Mouse (Mus musculus): ENCODE data around the gene Hoxb9.
A peak's percentile ranks its signal among the peaks of the same experiment; 100 is the strongest.

Gene Hoxb9

DNA sequence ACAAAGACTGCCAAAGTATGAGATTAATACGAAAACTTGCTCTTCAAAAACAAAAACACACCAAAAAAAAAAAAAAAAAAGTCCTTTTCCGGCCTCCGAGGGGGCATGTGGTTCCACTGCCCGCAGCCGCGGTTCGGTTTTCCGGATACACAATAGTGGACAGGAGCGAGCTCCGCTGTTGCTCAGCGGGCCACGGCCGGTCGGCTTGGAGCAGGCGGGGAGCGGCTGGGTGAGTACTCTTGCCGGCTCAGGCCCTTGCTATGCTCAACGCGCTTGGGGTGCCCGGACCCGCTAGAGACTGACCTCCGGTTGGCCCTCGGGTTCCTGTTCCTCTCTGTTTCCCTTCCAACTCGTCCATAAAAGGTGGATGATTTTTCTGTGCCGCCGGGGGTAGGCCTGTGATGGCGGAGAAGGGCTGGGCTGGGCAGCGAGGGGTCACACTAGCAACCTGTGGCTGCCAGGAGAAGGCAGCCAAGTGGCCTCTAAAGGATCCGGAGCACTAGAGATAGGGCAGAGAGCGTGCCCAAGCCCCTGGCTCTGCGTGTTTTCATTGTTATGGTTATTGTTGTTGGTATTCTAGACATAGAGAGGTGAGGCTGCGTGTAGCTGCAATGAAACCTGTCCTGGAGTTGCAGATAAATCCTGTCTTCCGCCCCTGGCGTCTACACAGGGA, 43.5 kb downstream of the Hoxb9 start:
- no peak for DNase-seq

DNA sequence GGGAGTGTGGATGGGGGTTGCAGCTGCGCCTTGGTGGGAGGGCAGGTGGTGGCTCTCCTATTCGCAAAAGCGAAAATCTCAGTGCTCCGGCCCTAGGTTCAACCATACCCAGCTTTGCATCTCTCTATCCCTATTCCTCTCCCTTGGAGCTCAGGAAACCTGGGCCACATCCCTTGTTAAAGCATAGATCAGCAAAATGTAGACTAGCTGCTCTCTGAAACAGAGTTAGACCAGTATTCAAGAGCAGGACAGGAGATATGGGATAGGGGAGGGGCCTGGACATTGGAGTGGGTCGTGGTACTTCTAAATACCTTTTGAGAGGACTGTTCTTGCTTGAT, 44.1 kb downstream of the Hoxb9 start:
- no peak for DNase-seq

DNA sequence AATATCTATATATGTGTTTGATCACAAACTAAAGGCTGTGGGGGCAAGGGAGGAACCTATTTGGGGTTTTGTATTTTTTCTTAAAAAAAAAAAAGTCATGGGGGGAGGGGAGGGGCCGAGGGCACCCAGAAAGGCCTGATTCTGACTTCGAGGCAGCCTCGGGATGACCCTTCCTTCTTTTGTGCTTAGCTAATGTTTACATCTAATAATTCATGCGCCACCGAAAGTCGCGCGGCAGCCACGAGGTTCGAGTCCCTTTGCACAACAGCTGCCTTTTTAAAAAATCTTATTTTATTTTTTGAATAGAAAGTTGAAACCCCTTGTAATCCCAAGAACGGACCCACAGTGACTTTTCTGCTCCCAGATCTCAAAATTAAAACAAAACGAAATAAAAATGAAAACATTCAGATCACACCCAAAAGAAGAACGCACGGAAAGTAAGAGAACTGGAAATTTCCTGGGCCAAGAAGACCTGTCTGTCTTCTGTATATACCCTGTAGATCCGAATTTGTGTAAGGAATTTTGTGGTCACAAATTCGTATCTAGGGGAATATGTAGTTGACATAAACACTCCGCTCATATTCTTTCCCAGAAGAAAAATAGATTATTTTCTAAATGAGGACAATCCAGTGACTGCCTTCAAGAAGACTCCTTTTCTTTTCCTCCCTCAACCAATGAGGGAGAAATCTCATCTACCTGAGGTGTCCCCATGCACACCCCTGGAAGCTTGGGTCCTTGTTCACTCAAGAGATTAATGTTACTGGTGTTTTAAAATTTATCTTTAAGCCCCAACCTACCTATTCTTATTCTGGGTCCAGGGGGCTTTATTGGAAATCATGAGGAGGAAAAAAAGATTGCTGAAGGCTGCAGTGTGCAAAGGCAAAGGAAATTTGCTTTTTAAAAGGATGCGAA, 45.7 kb downstream of the Hoxb9 start:
- DNase-seq: peak in 1 of 2 experiments; percentile 57

DNA sequence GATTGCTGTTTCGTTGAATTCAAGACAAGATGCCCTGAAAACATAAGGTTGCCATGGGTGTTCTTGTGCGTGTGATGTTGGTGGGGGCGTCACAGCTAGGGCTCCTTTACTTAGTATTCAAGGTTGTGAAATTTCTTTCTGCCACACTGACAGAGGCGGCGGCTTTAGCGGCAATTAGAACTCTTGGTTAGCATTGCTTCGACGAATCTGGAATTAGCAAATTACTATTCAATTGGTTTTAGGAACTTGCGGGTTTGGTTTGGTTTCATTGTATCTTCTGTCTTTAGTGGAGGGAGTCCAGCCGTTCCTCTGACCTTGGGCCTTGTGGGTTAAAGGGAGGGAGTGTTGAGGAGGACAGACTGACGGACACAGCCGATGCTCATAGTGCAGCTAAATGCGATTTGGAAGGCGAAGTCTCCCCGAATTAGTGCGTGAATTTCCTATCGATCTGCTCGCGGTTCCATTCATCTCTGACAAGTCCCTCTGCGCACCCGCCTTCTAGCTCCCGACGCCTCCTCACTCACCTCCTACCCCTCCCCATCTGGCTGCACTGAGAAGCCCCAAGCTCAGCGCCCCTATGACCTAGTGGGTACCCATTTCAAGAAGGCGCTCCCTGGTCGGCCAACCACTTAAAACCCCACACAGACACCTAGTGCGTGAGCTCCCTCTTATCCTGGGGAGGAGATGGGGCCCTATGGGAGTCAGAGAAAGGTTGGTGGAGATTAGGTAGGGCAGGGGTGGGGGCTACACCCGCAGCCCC, 46.5 kb downstream of the Hoxb9 start, which contains the start of gene Hoxb4:
Hoxb4 (plus strand) TSS at position 660 of the 760 bp plus-strand sequence.
- DNase-seq: peak in 1 of 2 experiments; percentile 42

DNA sequence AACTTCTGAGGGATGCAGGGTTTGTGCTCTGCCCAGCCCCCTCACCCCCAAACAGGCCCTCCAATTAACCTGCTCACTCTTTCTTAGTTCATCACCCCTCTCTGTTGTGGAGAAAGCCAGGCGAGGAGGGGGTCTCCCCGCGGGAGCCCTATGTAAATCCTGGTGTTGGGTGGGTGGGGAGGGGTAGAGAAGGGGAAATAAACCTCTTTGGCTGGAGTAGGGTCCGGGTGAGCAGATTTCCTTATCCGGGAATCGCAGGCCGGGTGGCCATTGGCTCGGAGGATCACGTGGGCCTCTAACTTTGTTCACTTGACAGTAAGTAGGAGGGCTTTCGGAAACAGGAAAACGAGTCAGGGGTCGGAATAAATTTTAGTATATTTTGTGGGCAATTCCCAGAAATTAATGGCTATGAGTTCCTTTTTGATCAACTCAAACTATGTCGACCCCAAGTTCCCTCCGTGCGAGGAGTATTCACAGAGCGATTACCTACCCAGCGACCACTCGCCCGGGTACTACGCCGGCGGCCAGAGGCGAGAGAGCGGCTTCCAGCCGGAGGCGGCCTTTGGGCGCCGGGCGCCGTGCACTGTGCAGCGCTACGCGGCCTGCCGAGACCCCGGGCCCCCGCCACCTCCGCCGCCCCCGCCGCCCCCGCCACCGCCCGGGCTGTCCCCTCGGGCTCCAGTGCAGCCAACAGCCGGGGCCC, 47.3 kb downstream of the Hoxb9 start:
- DNase-seq: peak in 1 of 2 experiments; percentile 36

DNA sequence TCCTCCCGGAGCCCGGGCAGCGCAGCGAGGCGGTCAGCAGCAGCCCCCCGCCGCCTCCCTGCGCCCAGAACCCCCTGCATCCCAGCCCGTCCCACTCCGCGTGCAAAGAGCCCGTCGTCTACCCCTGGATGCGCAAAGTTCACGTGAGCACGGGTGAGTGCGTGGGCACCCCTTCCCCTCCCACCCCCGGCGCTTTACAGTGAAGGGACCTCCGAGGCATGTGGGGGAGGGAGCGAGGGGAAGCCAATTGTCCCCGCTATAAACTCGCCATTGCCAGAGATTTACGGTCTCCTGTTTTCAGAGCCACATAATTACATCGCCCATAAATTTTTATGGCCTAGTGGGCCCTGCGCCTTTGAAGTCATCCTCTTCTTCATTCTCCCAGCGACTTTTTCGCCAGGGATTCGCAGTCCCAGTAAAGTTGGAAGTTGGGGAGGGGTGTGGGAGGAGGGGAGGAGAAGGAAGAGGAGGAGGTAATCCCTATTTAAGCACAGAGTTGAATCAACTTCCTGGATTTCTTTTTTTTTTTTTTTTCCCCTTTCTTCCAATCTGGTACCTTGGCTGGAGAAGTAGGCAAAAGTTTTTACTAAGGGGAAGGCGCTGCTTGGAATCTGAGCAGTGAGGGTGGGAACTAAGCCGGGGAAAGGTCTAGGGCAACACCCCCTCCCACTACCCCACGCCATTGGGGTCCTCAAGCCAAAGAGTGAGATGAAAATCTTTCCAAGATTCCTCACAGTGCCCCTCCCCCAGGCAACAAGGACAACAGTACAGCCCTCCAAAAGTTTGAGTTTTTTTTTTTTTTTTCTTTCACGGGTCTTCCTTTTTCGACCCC, 48.0 kb downstream of the Hoxb9 start:
- DNase-seq: no peak

DNA sequence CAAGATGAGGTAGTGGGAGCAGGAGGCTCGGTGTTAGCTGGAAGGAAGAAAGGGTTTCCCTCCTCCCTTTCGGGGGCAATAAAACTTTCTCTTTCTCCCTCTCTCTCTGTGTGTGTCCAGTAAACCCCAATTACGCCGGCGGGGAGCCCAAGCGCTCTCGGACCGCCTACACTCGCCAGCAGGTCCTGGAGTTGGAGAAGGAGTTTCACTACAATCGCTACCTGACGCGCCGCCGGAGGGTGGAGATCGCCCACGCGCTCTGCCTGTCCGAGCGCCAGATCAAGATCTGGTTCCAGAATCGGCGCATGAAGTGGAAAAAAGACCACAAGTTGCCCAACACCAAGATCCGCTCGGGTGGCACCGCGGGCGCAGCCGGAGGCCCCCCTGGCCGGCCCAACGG, 48.7 kb downstream of the Hoxb9 start:
- no peak for DNase-seq

DNA sequence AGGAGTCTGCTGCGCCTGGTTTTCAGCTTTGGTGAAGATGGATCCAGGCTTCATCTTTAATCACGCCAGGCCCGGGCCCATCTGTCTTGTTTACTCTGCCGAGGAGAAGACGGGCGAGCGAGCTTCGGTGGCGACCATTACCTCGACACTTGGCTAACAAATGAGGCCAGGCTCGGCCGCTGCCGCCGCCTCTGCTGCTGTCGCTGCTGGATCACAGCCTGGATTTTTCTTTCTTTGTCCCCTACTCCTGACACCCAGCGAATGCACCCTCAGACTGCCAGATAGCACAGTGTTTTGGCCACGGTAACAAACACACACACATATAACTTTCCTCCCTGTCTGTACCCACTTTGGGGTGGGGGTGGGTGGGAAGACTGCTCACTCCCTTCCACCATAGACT, 49.4 kb downstream of the Hoxb9 start:
- no peak for DNase-seq

DNA sequence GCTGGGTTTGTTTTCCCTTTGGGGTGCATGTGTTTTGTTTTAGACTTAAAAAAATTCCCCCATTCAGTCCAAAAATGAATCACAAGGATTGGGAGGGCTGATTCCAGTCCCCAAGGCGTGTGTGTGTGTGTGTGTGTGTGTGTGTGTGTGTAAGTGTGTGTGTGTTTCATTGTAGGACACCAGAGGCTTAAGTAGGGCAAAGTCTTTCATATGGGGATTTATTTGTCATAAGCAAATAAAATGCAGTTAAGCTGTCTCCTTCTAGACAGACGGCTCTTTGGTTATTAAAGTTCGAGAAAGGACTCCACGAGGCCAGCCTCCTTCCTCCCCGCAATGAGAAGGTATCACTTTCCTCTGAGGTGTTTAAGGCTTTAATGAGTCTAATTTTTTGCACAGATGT, 50.6 kb downstream of the Hoxb9 start:
- DNase-seq: no peak

DNA sequence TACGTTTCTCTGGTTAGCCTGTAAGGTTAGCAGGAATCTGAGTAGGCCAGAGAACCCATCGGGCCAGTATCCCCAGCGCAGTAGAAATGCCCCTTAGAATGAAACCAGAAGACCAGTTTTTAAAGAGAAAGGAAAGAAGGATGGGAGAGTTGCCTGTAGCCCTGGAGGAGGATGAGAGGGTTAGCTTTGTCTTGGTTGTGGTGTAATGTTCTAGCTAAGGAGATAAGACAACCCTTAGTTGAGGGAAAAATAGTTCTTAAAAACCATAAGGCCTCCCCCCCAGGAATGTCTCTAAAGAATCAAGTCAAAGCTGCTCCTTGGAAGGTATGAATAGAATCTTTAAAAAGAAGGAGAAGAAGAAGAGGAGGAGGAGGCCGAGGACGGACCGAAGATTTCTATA, 51.5 kb downstream of the Hoxb9 start:
- DNase-seq: no peak

DNA sequence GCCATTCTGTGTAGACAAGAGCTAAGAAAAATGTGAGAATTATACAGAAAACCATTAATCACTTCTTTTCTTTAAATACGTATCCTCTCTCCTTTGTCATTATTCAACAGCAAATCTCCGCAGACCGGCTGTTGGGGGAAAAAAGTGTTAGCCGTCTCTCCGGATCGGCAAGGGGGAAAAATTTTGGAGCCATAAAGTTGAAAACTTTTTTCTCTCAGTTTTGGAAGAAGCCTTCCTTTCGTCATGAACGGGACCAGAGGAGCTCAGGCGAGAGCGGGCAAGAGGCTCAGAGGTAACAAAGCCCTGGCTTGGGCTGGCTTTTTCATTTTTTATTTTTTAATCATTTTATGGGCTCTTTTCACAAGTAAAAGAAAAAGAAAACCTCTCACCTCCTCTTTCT, 51.9 kb downstream of the Hoxb9 start, which contains the start of gene Hoxb3:
Hoxb3 (plus strand) TSS at position 173 of the 400 bp plus-strand sequence.
- no peak for DNase-seq

DNA sequence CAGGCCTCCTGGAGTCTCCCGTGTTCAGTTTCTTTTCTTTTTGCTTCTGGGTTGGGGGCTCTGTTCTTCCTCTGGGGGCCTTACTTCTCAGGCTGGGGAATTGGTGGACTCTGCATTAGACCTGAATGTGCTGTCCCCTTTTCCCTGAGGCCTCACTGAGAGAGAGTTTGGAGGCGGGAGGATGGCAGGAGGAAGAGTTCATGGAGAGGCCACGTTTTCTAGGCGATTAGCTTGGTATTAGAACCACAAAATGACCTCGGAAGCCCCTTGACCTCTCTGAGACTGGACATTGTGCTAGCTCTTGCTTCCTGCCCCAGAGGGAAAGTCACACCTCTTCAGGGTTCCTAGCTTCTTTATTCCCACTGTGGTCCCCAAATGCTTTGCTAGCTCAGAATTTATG, 52.9 kb downstream of the Hoxb9 start:
- DNase-seq: no peak

DNA sequence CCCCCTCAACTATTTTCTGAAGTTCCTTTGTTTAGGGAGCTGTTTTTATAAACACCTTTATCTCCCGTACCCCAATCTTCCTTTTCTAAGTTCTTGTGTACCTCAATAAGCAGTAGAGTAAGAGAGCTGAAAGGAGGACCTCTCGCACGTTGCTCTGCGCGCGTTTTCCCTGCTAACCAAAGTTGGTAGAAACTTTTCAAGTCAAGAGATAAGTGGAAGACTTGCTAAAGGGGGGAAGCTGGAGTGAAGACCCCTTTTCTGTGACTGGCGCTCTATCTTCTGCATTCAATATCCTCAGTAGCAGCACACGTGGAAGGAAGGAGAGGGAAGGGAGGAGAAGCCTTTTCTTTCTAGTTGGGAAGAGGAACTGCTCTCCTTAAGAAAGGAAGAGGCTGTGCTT, 53.7 kb downstream of the Hoxb9 start:
- no peak for DNase-seq

DNA sequence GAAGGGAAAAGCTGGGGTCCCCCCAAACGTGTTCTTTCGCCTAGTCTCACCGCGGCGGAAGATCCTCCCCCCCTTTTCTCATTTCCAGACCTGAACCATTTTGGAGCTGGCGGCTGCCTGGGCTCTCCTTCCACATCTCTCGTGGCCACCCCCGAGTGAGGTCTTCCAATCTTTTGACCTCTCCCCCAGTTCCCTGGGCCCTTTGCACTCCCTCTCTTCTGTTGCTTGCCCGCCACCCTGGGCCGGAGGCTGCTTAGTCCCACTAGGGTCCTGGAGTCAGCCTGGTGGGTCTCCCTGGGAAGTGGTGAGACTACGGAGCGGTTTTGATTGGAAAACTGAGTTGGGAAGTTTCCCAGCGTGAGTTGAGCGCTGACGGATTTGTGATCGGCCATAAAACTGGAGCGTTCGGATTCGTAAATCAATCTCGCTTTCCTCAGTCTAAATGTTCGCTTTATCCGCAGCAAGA, 54.5 kb downstream of the Hoxb9 start:
- DNase-seq: no peak
